Mouse (Mus musculus): ENCODE measurements around the gene H60b.
"Not testable (repeated sequence)": the region's sequence is repeated elsewhere in the genome, so short reads cannot be mapped to it uniquely, and the experiment has no call there.

DNA sequence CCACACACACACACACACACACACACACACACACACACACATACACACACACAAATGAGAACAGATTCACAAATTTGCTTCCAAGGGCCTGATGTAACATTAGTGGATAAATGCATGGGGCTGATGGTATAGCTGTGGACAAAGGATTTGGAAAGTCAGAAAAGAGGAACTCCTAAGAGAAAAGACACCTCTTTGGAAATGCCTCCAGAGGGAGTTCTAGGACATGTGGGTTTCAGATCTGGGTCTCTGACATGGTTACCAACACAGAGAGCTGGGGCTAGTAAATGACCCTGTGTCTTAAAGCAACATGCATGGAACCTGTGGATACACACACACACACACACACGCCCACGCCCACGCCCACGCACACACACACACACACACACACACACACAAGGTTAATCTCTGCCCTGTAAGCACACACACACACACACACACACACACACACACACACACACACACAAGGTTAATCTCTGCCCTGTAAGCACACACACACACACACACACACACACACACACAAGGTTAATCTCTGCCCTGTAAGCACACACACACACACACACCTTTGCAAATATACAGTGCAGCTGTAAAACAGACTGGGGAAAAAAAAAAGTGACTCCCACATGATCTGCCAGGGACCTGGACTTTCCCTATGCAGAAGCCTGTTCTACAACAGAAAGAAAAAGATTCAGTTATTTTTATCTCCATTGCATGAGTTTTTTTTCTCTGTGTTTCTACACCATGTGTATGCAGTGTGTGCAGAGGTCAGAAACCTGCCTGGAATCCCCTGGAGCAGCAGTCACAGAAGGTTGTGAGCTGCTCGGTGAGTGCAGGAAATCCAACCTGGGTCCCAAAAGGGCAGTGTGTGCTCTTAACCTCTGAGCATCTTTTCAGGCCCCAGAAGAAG lies 14.3 kb downstream of the H60b start:
- TF ChIP-seq CTCF (IDR thresholded peaks at IDR 0.05; ENCODE audit: extremely low read depth, insufficient read depth, insufficient read length, insufficient replicate concordance); POLR2A (IDR thresholded peaks at IDR 0.05; ENCODE audit: low read depth, low read length): not testable (repeated sequence)

All from spleen, adult 2 months (tissue).